In genomic region chr3:96526864-96527542, GRCm38 (mm10) we compare ENCODE assay signal across 9 mouse cellular contexts. TPM values are rescaled to one million over a fixed set of nuclear protein-coding genes. Genes with fewer than 3 reads are reported as not detected.
DNase-seq lines count a peak whose midpoint lies in the region; ATAC-seq and TF ChIP-seq lines count a peak whose summit lies in the region.
"Had no signal": no experiment of that assay in that cellular context is flagged by ENCODE, and none has a peak within 500 bp of the region (broad histone marks: within the 10 kb centered on the region; RNA-seq: fewer than 3 reads in every experiment).

No protein-coding gene starts in this region.

- no peak overlapping the region for H3K27ac ChIP-seq in kidney, embryonic 16.5 days (ENCODE audit: low read length)
- no peak overlapping the region for H3K27ac ChIP-seq in embryonic facial prominence, embryonic 11.5 days (replicated peaks; ENCODE audit: low read depth, low read length)
- no peak overlapping the region for H3K27ac ChIP-seq in intestine, postnatal 0 days (ENCODE audit: low read depth, low read length)
- H3K27ac ChIP-seq in neural tube, embryonic 12.5 days: no peak overlapping the region

- peaks cover 40% of the 10 kb centered on the region for H3K27me3 ChIP-seq in kidney, embryonic 16.5 days (ENCODE audit: insufficient read depth, low read length)
- peaks cover 19% of the 10 kb centered on the region for H3K27me3 ChIP-seq in embryonic facial prominence, embryonic 11.5 days (ENCODE audit: control insufficient read depth, insufficient read depth, low read length)
- peaks cover 32% of the 10 kb centered on the region for H3K27me3 ChIP-seq in intestine, postnatal 0 days (replicated peaks; ENCODE audit: control insufficient read depth, insufficient read depth, low read length)
- H3K27me3 ChIP-seq in neural tube, embryonic 12.5 days (replicated peaks): peaks cover 40% of the 10 kb centered on the region

- H3K36me3 ChIP-seq in kidney, embryonic 16.5 days (ENCODE audit: insufficient read depth, low read length): no peaks in the 10 kb centered on the region
- no peaks in the 10 kb centered on the region for H3K36me3 ChIP-seq in embryonic facial prominence, embryonic 11.5 days (replicated peaks; ENCODE audit: control insufficient read depth, insufficient read depth, low read depth, low read length)
- no peaks in the 10 kb centered on the region for H3K36me3 ChIP-seq in intestine, postnatal 0 days (ENCODE audit: control insufficient read depth, insufficient read depth)
- H3K36me3 ChIP-seq in neural tube, embryonic 12.5 days: no peaks in the 10 kb centered on the region

- H3K9ac ChIP-seq in kidney, embryonic 16.5 days (replicated peaks; ENCODE audit: low read length): peak overlapping the region; percentile 58
- peak overlapping the region; percentile 37 for H3K9ac ChIP-seq in embryonic facial prominence, embryonic 11.5 days (replicated peaks; ENCODE audit: low read length)
- no peak overlapping the region for H3K9ac ChIP-seq in intestine, postnatal 0 days (ENCODE audit: low read depth, low read length)
- H3K9ac ChIP-seq in neural tube, embryonic 12.5 days: peak overlapping the region; percentile 21; the same call in 1 of the 2 replicates

- H3K4me2 ChIP-seq in kidney, embryonic 16.5 days (replicated peaks; ENCODE audit: low read depth, low read length): peak overlapping the region; percentile 59
- peak overlapping the region; percentile 89 for H3K4me2 ChIP-seq in embryonic facial prominence, embryonic 11.5 days (ENCODE audit: low read depth, low read length)
- peak overlapping the region; percentile 59 for H3K4me2 ChIP-seq in intestine, postnatal 0 days (replicated peaks; ENCODE audit: low read depth)
- H3K4me2 ChIP-seq in neural tube, embryonic 12.5 days (replicated peaks): peak overlapping the region; percentile 81

- H3K9me3 ChIP-seq in kidney, embryonic 16.5 days (ENCODE audit: low read length): no peaks in the 10 kb centered on the region
- H3K9me3 ChIP-seq in embryonic facial prominence, embryonic 11.5 days (replicated peaks; ENCODE audit: control insufficient read depth, low read length): no peaks in the 10 kb centered on the region
- H3K9me3 ChIP-seq in intestine, postnatal 0 days (ENCODE audit: control insufficient read depth): no peaks in the 10 kb centered on the region
- no peaks in the 10 kb centered on the region for H3K9me3 ChIP-seq in neural tube, embryonic 12.5 days

- peak; percentile 84 for ATAC-seq in kidney, embryonic 16.5 days (ENCODE audit: low FRiP score, low TSS enrichment)
- ATAC-seq in embryonic facial prominence, embryonic 11.5 days (replicated peaks; ENCODE audit: insufficient number of reproducible peaks, low FRiP score, low TSS enrichment, low read depth): peak; percentile 75
- ATAC-seq in intestine, postnatal 0 days: no peak
- no peak for ATAC-seq in neural tube, embryonic 12.5 days (ENCODE audit: low FRiP score, low read depth)

- no peak for DNase-seq in kidney, postnatal 25 days
- DNase-seq in embryonic facial prominence, embryonic 11.5 days (ENCODE audit: low spot score): peak; percentile 46
- DNase-seq in gastrocnemius, postnatal 4 days (ENCODE audit: low spot score in 2 of 2): no peak
- DNase-seq in cerebellum, adult 9-10 months: no peak
- no peak for DNase-seq in lung, postnatal 14 days
- DNase-seq: kidney, adult 9 months had no signal

- TF ChIP-seq CTCF in intestine, postnatal 0 days (IDR thresholded peaks at IDR 0.05; ENCODE audit: low read depth): no peak

- peaks cover 5% of the 10 kb centered on the region; the same call in 1 of the 2 replicates for H3K4me1 ChIP-seq in kidney, embryonic 16.5 days (ENCODE audit: insufficient read depth, low read length)
- H3K4me1 ChIP-seq in embryonic facial prominence, embryonic 11.5 days (ENCODE audit: control insufficient read depth, insufficient read depth, low read length): peaks cover 4% of the 10 kb centered on the region; the same call in 1 of the 2 replicates
- H3K4me1 ChIP-seq in intestine, postnatal 0 days (replicated peaks; ENCODE audit: control insufficient read depth, insufficient read depth, low read length): no peaks in the 10 kb centered on the region
- peaks cover 10% of the 10 kb centered on the region for H3K4me1 ChIP-seq in neural tube, embryonic 12.5 days

- H3K4me3 ChIP-seq in kidney, embryonic 16.5 days (ENCODE audit: low read length): peak overlapping the region; percentile 52
- peak overlapping the region; percentile 43 for H3K4me3 ChIP-seq in embryonic facial prominence, embryonic 11.5 days (ENCODE audit: low read depth, low read length)
- H3K4me3 ChIP-seq in intestine, postnatal 0 days (ENCODE audit: low read depth, low read length): peak overlapping the region; percentile 22
- H3K4me3 ChIP-seq in neural tube, embryonic 12.5 days: peak overlapping the region; percentile 39

- 3% methylated on average over 41 of the region's 44 CpGs for WGBS in kidney, embryonic 16.5 days
- 5% methylated on average over 44 of the region's 44 CpGs for WGBS in embryonic facial prominence, embryonic 11.5 days
- 7% methylated on average over 43 of the region's 44 CpGs for WGBS in intestine, postnatal 0 days
- 5% methylated on average over 42 of the region's 44 CpGs for WGBS in neural tube, embryonic 12.5 days

RNA-seq across cellular contexts. Expression of gene Hfe2, which starts 2.0 kb away (rescaled TPM):
- polyA plus RNA-seq in kidney, embryonic 16.5 days (2015; fragmentation: Nextera tagmentation; extraction: Ambion mirVana): 0.37 and 0.69 TPM in 2 replicates
- 1.2 and 1.5 TPM in 2 replicates for polyA plus RNA-seq in embryonic facial prominence, embryonic 11.5 days (2014; fragmentation: Nextera tagmentation; extraction: Ambion mirVana)
- polyA plus RNA-seq in intestine, postnatal 0 days (2015; fragmentation: Nextera tagmentation; extraction: Ambion mirVana): 0.07 TPM in 1 of 2 replicates, not detected in the other
- polyA plus RNA-seq in neural tube, embryonic 12.5 days (2016; fragmentation: Nextera tagmentation; extraction: Ambion mirVana): 1.9 and 2.7 TPM in 2 replicates
- 100 to 1,000 TPM; 283 to 297 TPM for total RNA-seq in gastrocnemius, postnatal 4 days (2021)

RNA-seq across cellular contexts. Expression of gene Txnip, which starts 30.8 kb away (rescaled TPM):
- polyA plus RNA-seq in kidney, embryonic 16.5 days (2015; fragmentation: Nextera tagmentation; extraction: Ambion mirVana): 191 and 197 TPM in 2 replicates
- 62.3 and 63.6 TPM in 2 replicates for polyA plus RNA-seq in embryonic facial prominence, embryonic 11.5 days (2014; fragmentation: Nextera tagmentation; extraction: Ambion mirVana)
- 244 and 254 TPM in 2 replicates for polyA plus RNA-seq in intestine, postnatal 0 days (2015; fragmentation: Nextera tagmentation; extraction: Ambion mirVana)
- 51.4 and 57.5 TPM in 2 replicates for polyA plus RNA-seq in neural tube, embryonic 12.5 days (2016; fragmentation: Nextera tagmentation; extraction: Ambion mirVana)
- 100 to 1,000 TPM; 318 to 360 TPM for total RNA-seq in gastrocnemius, postnatal 4 days (2021)

RNA-seq across cellular contexts. Expression of gene Gm16253, which starts 49.8 kb away (rescaled TPM):
- 1.3 TPM in 2 replicates for polyA plus RNA-seq in kidney, embryonic 16.5 days (2015; fragmentation: Nextera tagmentation; extraction: Ambion mirVana)
- polyA plus RNA-seq in embryonic facial prominence, embryonic 11.5 days (2014; fragmentation: Nextera tagmentation; extraction: Ambion mirVana): not detected in 2 replicates
- 0.31 and 0.41 TPM in 2 replicates for polyA plus RNA-seq in intestine, postnatal 0 days (2015; fragmentation: Nextera tagmentation; extraction: Ambion mirVana)
- 1.6 and 3.0 TPM in 2 replicates for polyA plus RNA-seq in neural tube, embryonic 12.5 days (2016; fragmentation: Nextera tagmentation; extraction: Ambion mirVana)
- total RNA-seq in gastrocnemius, postnatal 4 days (2021): 1 to 10 TPM; 1.5 TPM

Comparison
In these comparisons a context has a peak if more than half of its experiments do, and no peak if none do; other contexts are left out.
1. ATAC-seq: peak in kidney, embryonic 16.5 days (single experiment) and embryonic facial prominence, embryonic 11.5 days (single experiment); none in intestine, postnatal 0 days (single experiment) and neural tube, embryonic 12.5 days (single experiment).
2. Peak in every context shown above with its lines, with median percentiles within 50 percentile points of each other: H3K4me2 ChIP-seq and H3K4me3 ChIP-seq.